Mouse (Mus musculus): ENCODE data around the gene 1110051M20Rik.

- no peak for TF ChIP-seq CTCF (IDR thresholded peaks at IDR 0.05; ENCODE audit: low read depth, low read length)
- no peak for TF ChIP-seq EP300 (IDR thresholded peaks at IDR 0.05; ENCODE audit: insufficient read depth, low read depth, low read length)
- no peak for TF ChIP-seq POLR2A (IDR thresholded peaks at IDR 0.05; ENCODE audit: insufficient read depth, low read length)
Measured at GRCm38 (mm10) chr2:91388738-91389137, 55.8 kb downstream of the 1110051M20Rik start.
